Mouse (Mus musculus): ENCODE data around the gene Jakmip3. TPM values are rescaled to one million over a fixed set of nuclear protein-coding genes. Genes with fewer than 3 reads are reported as not detected.

The Jakmip3 gene
- total and polyA plus RNA-seq, 3 experiments = not detected

- H3K36me3 ChIP-seq (ENCODE audit: control insufficient read depth in 1 of 2, insufficient read depth in 2 of 2, low read length in 2 of 2) = no peaks in the 10 kb centered on the region
- H3K9me3 ChIP-seq (replicated peaks; ENCODE audit: insufficient read depth, low read length) = no peaks in the 10 kb centered on the region
- no peaks in the 10 kb centered on the region for H3K4me1 ChIP-seq (ENCODE audit: control insufficient read depth in 1 of 2, insufficient read depth in 2 of 2, low read length in 2 of 2)
- H3K27ac ChIP-seq (ENCODE audit: control insufficient read depth, low read depth, low read length) = no peak overlapping the region
- H3K4me3 ChIP-seq (ENCODE audit: control insufficient read depth in 1 of 2, insufficient read depth in 1 of 2, low read depth in 2 of 2, low read length in 2 of 2) = no peak overlapping the region
- H3K9ac ChIP-seq (ENCODE audit: control insufficient read depth, low read depth, low read length, poor library complexity, severe bottlenecking) = no peak overlapping the region
- no peaks in the 10 kb centered on the region for H3K79me2 ChIP-seq (ENCODE audit: control insufficient read depth, insufficient read depth, low read length, poor library complexity)
- no peak for DNase-seq (ENCODE audit: low read depth, low spot score)
- TF ChIP-seq ZC3H11A (IDR thresholded peaks at IDR 0.05; ENCODE audit: low read depth, low read length) (no peak), SMC3 (IDR thresholded peaks at IDR 0.05; ENCODE audit: low read depth, low read length) (no peak), BHLHE40 (IDR thresholded peaks at IDR 0.05; ENCODE audit: borderline replicate concordance, low read depth, low read length) (no peak), MXI1 (IDR thresholded peaks at IDR 0.05; ENCODE audit: low read depth, low read length) (no peak), POLR2AphosphoS2 (IDR thresholded peaks at IDR 0.05; ENCODE audit: low read length) (no peak), NRF1 (IDR thresholded peaks at IDR 0.05; ENCODE audit: insufficient read depth, low read depth, low read length, poor library complexity, severe bottlenecking) (no peak), MAFK (IDR thresholded peaks at IDR 0.05; ENCODE audit: borderline replicate concordance, low read depth, low read length) (no peak), MAZ (IDR thresholded peaks at IDR 0.05; ENCODE audit: low read depth, low read length) (no peak), USF2 (IDR thresholded peaks at IDR 0.05; ENCODE audit: borderline replicate concordance in 1 of 2, insufficient read depth in 1 of 2, low read depth in 1 of 2, low read length in 2 of 2) (no peak), ZNF384 (IDR thresholded peaks at IDR 0.05; ENCODE audit: low read depth, low read length) (no peak), MYB (IDR thresholded peaks at IDR 0.05; ENCODE audit: low read depth, low read length) (no peak), USF1 (IDR thresholded peaks at IDR 0.05; ENCODE audit: low read depth, low read length) (no peak), MAX (IDR thresholded peaks at IDR 0.05; ENCODE audit: low read length) (no peak), CHD2 (IDR thresholded peaks at IDR 0.05; ENCODE audit: low read length) (no peak), ZKSCAN1 (IDR thresholded peaks at IDR 0.05; ENCODE audit: low read depth, low read length) (no peak)
- no peaks in the 10 kb centered on the region for H3K27me3 ChIP-seq (ENCODE audit: control insufficient read depth in 1 of 2, insufficient read depth in 2 of 2, low read length in 2 of 2)
These were observed 179.2 kb downstream of the Jakmip3 start for GRCm38 (mm10) chr7:139119775-139120153.

GRCm38 (mm10) chr7:139125881-139126280 is 185.4 kb downstream of the Jakmip3 start:
- Histone ChIP-seq H3K4me1 (ENCODE audit: control insufficient read depth in 1 of 2, insufficient read depth in 2 of 2, low read length in 2 of 2) (no peaks in the 10 kb centered on the region), H3K36me3 (ENCODE audit: control insufficient read depth in 1 of 2, insufficient read depth in 2 of 2, low read length in 2 of 2) (no peaks in the 10 kb centered on the region), H3K9ac (ENCODE audit: control insufficient read depth, low read depth, low read length, poor library complexity, severe bottlenecking) (no peak overlapping the region), H3K79me2 (ENCODE audit: control insufficient read depth, insufficient read depth, low read length, poor library complexity) (no peaks in the 10 kb centered on the region), H3K27ac (ENCODE audit: control insufficient read depth, low read depth, low read length) (no peak overlapping the region), H3K9me3 (replicated peaks; ENCODE audit: insufficient read depth, low read length) (no peaks in the 10 kb centered on the region), H3K27me3 (ENCODE audit: control insufficient read depth in 1 of 2, insufficient read depth in 2 of 2, low read length in 2 of 2) (no peaks in the 10 kb centered on the region), H3K4me3 (ENCODE audit: control insufficient read depth in 1 of 2, insufficient read depth in 1 of 2, low read depth in 2 of 2, low read length in 2 of 2) (no peak overlapping the region)
- DNase-seq (ENCODE audit: low read depth, low spot score) = no peak
- TF ChIP-seq EP300 (IDR thresholded peaks at IDR 0.05; ENCODE audit: low read depth in 1 of 2, low read length in 2 of 2) (no peak), RAD21 (IDR thresholded peaks at IDR 0.05; ENCODE audit: low read depth, low read length) (no peak), MAX (IDR thresholded peaks at IDR 0.05; ENCODE audit: low read length) (no peak), ZMIZ1 (IDR thresholded peaks at IDR 0.05; ENCODE audit: low read depth, low read length) (no peak), CTCF (IDR thresholded peaks at IDR 0.05 in 2 of 3, conservative IDR thresholded peaks at IDR 0.05 in 1 of 3; ENCODE audit: control insufficient read depth in 1 of 3, insufficient read depth in 1 of 3, low read depth in 2 of 3, low read length in 3 of 3, poor library complexity in 1 of 3, severe bottlenecking in 1 of 3) (no peak), MAZ (IDR thresholded peaks at IDR 0.05; ENCODE audit: low read depth, low read length) (no peak), RCOR1 (IDR thresholded peaks at IDR 0.05; ENCODE audit: low read depth, low read length) (no peak)

All from MEL (cell line).